Mouse (Mus musculus): ENCODE results near the gene Rfxank.

- TF ChIP-seq CTCF (IDR thresholded peaks at IDR 0.05; ENCODE audit: borderline replicate concordance, insufficient read depth, low read length) (no peak), POLR2A (IDR thresholded peaks at IDR 0.05; ENCODE audit: low read depth, low read length) (no peak)
These were observed 39.3 kb upstream of the Rfxank start for GRCm38 (mm10) chr8:70178231-70178630.

Data from embryonic fibroblast, embryonic 13.5 days (primary cell).